Comparison of ENCODE assay signal across 8 mouse cellular contexts in genomic region chr4:133353367-133354365, GRCm38 (mm10). TPM values are rescaled to one million over a fixed set of nuclear protein-coding genes. Genes with fewer than 3 reads are reported as not detected.
DNase-seq lines count a peak whose midpoint lies in the region; ATAC-seq and TF ChIP-seq lines count a peak whose summit lies in the region.

Gene Wdtc1, minus strand, starts transcription at chr4:133353481.

- intact Hi-C loops in heart, postnatal 25 days (cut with DNase I), result no loop called here

- H3K4me1 ChIP-seq in testis, adult 2 months (ENCODE audit: control insufficient read depth, insufficient read depth, low read length), result peaks cover 7% of the 10 kb centered on the region
- no peaks in the 10 kb centered on the region; the same call in 1 of the 2 replicates for H3K4me1 ChIP-seq in embryonic fibroblast, embryonic 13.5 days (ENCODE audit: control insufficient read depth, insufficient read depth, low read length)
- no peaks in the 10 kb centered on the region for H3K4me1 ChIP-seq in limb, embryonic 14.5 days (ENCODE audit: control insufficient read depth, insufficient read depth, low read length)
- H3K4me1 ChIP-seq in midbrain, postnatal 0 days (ENCODE audit: insufficient read depth, low read length), result no peaks in the 10 kb centered on the region

- no peak for ATAC-seq in limb, embryonic 14.5 days (ENCODE audit: low FRiP score, low read depth)
- ATAC-seq in midbrain, postnatal 0 days (ENCODE audit: low FRiP score), result no peak

- no peak for DNase-seq in testis, postnatal 10 days (ENCODE audit: low spot score)
- no peak for DNase-seq in heart, postnatal 25 days (ENCODE audit: low spot score)
- no peak for DNase-seq in limb, embryonic 14.5 days (ENCODE audit: low spot score)
- no peak for DNase-seq in midbrain, postnatal 0 days (ENCODE audit: low spot score)
- no peak for DNase-seq in T-cell, adult 2 months (ENCODE audit: low spot score)
- DNase-seq in frontal cortex, postnatal 36 days (ENCODE audit: low spot score in 2 of 2), result no peak

- no peak within 1 kb of the TSS for H3K4me2 ChIP-seq in limb, embryonic 14.5 days (replicated peaks; ENCODE audit: low read depth, low read length, severe bottlenecking)
- no peak within 1 kb of the TSS for H3K4me2 ChIP-seq in midbrain, postnatal 0 days (ENCODE audit: low read depth, low read length, poor library complexity, severe bottlenecking)

- H3K27me3 ChIP-seq in testis, adult 2 months (ENCODE audit: control insufficient read depth, insufficient read depth, low read length), result peaks cover 2% of the 10 kb centered on the region
- H3K27me3 ChIP-seq in limb, embryonic 14.5 days (ENCODE audit: control insufficient read depth, insufficient read depth, low read length), result no peaks in the 10 kb centered on the region
- H3K27me3 ChIP-seq in midbrain, postnatal 0 days (ENCODE audit: insufficient read depth, low read length), result no peaks in the 10 kb centered on the region

- no peak within 1 kb of the TSS for H3K27ac ChIP-seq in testis, adult 2 months (ENCODE audit: control insufficient read depth, insufficient read depth, low read depth, low read length)
- peak within 1 kb of the TSS; percentile 3; the same call in 1 of the 2 replicates for H3K27ac ChIP-seq in embryonic fibroblast, embryonic 13.5 days (ENCODE audit: insufficient read depth, low read length)
- H3K27ac ChIP-seq in limb, embryonic 14.5 days (replicated peaks; ENCODE audit: low read depth, low read length), result no peak within 1 kb of the TSS
- no peak within 1 kb of the TSS for H3K27ac ChIP-seq in midbrain, postnatal 0 days (ENCODE audit: low read depth, low read length)

- 88% methylated on average over 23 of the region's 23 CpGs for WGBS in limb, embryonic 14.5 days
- 89% methylated on average over 23 of the region's 23 CpGs for WGBS in midbrain, postnatal 0 days

- TF ChIP-seq CTCF in testis, adult 2 months (IDR thresholded peaks at IDR 0.05; ENCODE audit: control insufficient read depth, insufficient read depth, insufficient replicate concordance, low read depth, low read length), result no peak
- TF ChIP-seq CTCF in embryonic fibroblast, embryonic 13.5 days (IDR thresholded peaks at IDR 0.05; ENCODE audit: borderline replicate concordance, insufficient read depth, low read length), result no peak
- TF ChIP-seq CTCF in midbrain, postnatal 0 days (IDR thresholded peaks at IDR 0.05), result no peak

- H3K9me3 ChIP-seq in limb, embryonic 14.5 days (ENCODE audit: control insufficient read depth, low read length), result no peaks in the 10 kb centered on the region
- no peaks in the 10 kb centered on the region for H3K9me3 ChIP-seq in midbrain, postnatal 0 days (ENCODE audit: low read length)

- H3K4me3 ChIP-seq in testis, adult 2 months (ENCODE audit: control insufficient read depth, low read depth, low read length), result peak within 1 kb of the TSS; percentile 88
- no peak within 1 kb of the TSS for H3K4me3 ChIP-seq in embryonic fibroblast, embryonic 13.5 days (ENCODE audit: insufficient read depth, low read length)
- H3K4me3 ChIP-seq in limb, embryonic 14.5 days (replicated peaks; ENCODE audit: low read length), result no peak within 1 kb of the TSS
- H3K4me3 ChIP-seq in midbrain, postnatal 0 days (ENCODE audit: low read depth, low read length), result no peak within 1 kb of the TSS

- H3K36me3 ChIP-seq in testis, adult 2 months (ENCODE audit: control insufficient read depth, insufficient read depth, low read length), result no peaks in the 10 kb centered on the region
- no peaks in the 10 kb centered on the region for H3K36me3 ChIP-seq in limb, embryonic 14.5 days (ENCODE audit: control insufficient read depth, insufficient read depth, low read length)
- no peaks in the 10 kb centered on the region for H3K36me3 ChIP-seq in midbrain, postnatal 0 days (ENCODE audit: insufficient read depth, low read length)

- H3K9ac ChIP-seq in limb, embryonic 14.5 days (ENCODE audit: low read depth, low read length, severe bottlenecking), result no peak within 1 kb of the TSS
- no peak within 1 kb of the TSS for H3K9ac ChIP-seq in midbrain, postnatal 0 days (replicated peaks; ENCODE audit: low read length, poor library complexity, severe bottlenecking)

- no peak for TF ChIP-seq POLR2A in testis, adult 2 months (IDR thresholded peaks at IDR 0.05; ENCODE audit: control insufficient read depth, low read depth, low read length)
- no peak for TF ChIP-seq POLR2A in embryonic fibroblast, embryonic 13.5 days (IDR thresholded peaks at IDR 0.05; ENCODE audit: low read depth, low read length)
- no peak for TF ChIP-seq POLR2A in limb, embryonic 14.5 days (IDR thresholded peaks at IDR 0.05; ENCODE audit: borderline replicate concordance, extremely low read depth, insufficient read depth, insufficient read length)

RNA-seq across cellular contexts. Expression of gene Wdtc1, which starts in this region (rescaled TPM):
- 323 and 338 TPM in 2 replicates for polyA plus RNA-seq in testis, adult 2 months (2012; rRNA removed)
- 21.2 and 21.7 TPM in 2 replicates for polyA plus RNA-seq in embryonic fibroblast, embryonic 13.5 days (2011; ENCODE audit: insufficient read length, low read depth, missing spikeins)
- total RNA-seq in heart, postnatal 25 days (2021), result 10 to 100 TPM; 81.2 to 82.7 TPM
- polyA plus RNA-seq in limb, embryonic 14.5 days (2012; rRNA removed), result 27.8 and 35.9 TPM in 2 replicates
- 17.6 and 18.6 TPM in 2 replicates for polyA plus RNA-seq in limb, embryonic 14.5 days (2014; fragmentation: Nextera tagmentation; extraction: Ambion mirVana)
- total RNA-seq in midbrain, postnatal 0 days (2014; rRNA removed), result 43.0 and 54.8 TPM in 2 replicates
- 14.4 and 15.6 TPM in 2 replicates for polyA plus RNA-seq in midbrain, postnatal 0 days (2015; fragmentation: Nextera tagmentation; extraction: Ambion mirVana)
